Mouse (Mus musculus) heart, embryonic 14.5 days (tissue): ENCODE measurements around the gene Cdc42ep4. TPM values are rescaled to one million over a fixed set of nuclear protein-coding genes. Genes with fewer than 3 reads are reported as not detected.
A peak's percentile ranks its signal among the peaks of the same experiment; 100 is the strongest.

Experiments
- ATAC-seq: fragments of 200-750 bp; cut with Nextera tagmentation; 2 replicates; pipeline ENCODE4 v1.8.0; 2017; ENCODE audit warnings: low read depth, moderate TSS enrichment; ENCODE audit not compliant: insufficient number of reproducible peaks, insufficient read depth, low FRiP score
- H3K27ac ChIP-seq, 2 experiments: fragments of 200-500 bp in 1 of 2; fragments of 300-500 bp in 1 of 2; sonication (generic) in 1 of 2; replicated peaks in 1 of 2; 2 replicates each; pipeline ENCODE4 v1.5.1; 2012 to 2014; ENCODE audit warnings: low read depth in 2 of 2, low read length in 2 of 2, control low read depth in 1 of 2, mild to moderate bottlenecking in 1 of 2, mixed read lengths in 1 of 2; ENCODE audit not compliant: control insufficient read depth in 1 of 2, insufficient read depth in 1 of 2
- H3K27me3 ChIP-seq: fragments of 300-500 bp; sonication (generic); 2 replicates; pipeline ENCODE4 v1.6.1; 2014; ENCODE audit warnings: mild to moderate bottlenecking, low read length, control low read depth; ENCODE audit not compliant: control insufficient read depth, insufficient read depth
- H3K36me3 ChIP-seq: fragments of 300-500 bp; sonication (generic); 2 replicates; pipeline ENCODE4 v1.6.1; 2014; ENCODE audit warnings: mild to moderate bottlenecking, control low read depth, low read length, mixed read lengths; ENCODE audit not compliant: control insufficient read depth, insufficient read depth
- H3K4me1 ChIP-seq, 2 experiments: fragments of 200-500 bp in 1 of 2; fragments of 300-500 bp in 1 of 2; sonication (generic) in 1 of 2; 2 replicates each; pipeline ENCODE4 v1.6.1; 2012 to 2014; ENCODE audit warnings: low read length in 2 of 2, control low read depth in 1 of 2, mixed read lengths in 1 of 2; ENCODE audit not compliant: control insufficient read depth in 2 of 2, insufficient read depth in 2 of 2
- H3K4me2 ChIP-seq: fragments of 300-500 bp; sonication (generic); 2 replicates; pipeline ENCODE4 v1.6.1; 2014; ENCODE audit warnings: mild to moderate bottlenecking, low read length
- H3K4me3 ChIP-seq, 2 experiments: fragments of 200-500 bp in 1 of 2; fragments of 300-500 bp in 1 of 2; sonication (generic) in 1 of 2; 2 replicates each; pipeline ENCODE4 v1.5.1; 2012 to 2014; ENCODE audit warnings: low read length in 2 of 2, mild to moderate bottlenecking in 2 of 2, control low read depth in 1 of 2, low read depth in 1 of 2, moderate library complexity in 1 of 2; ENCODE audit not compliant: control insufficient read depth in 1 of 2, insufficient read depth in 1 of 2
- H3K9ac ChIP-seq: fragments of 300-500 bp; sonication (generic); 2 replicates; pipeline ENCODE4 v1.6.1; 2014; ENCODE audit warnings: mild to moderate bottlenecking, low read length
- H3K9me3 ChIP-seq: fragments of 300-500 bp; sonication (generic); 2 replicates; pipeline ENCODE4 v1.6.1; 2016; ENCODE audit warnings: low read length, control low read depth; ENCODE audit not compliant: control insufficient read depth
- WGBS: fragments of 180-500 bp; shearing (Covaris S2); extraction: QIAGEN DNeasy Blood & Tissue Kit; methylation state at CpG from one replicate; pipeline ENCODE4 v1.1.7; 2014; 5-methylcytosine and 5-hydroxymethylcytosine counted together
- polyA plus RNA-seq: library from polyadenylated mRNA; unstranded; fragments of >200 nt; fragmentation: Nextera tagmentation; extraction: Ambion mirVana; gene quantifications from 2 replicates; pipeline ENCODE4 v1.2.1, GENCODE M21; 2014

Gene Cdc42ep4
- polyA plus RNA-seq, 1 experiment from 2014 or later: 16.8 TPM

- H3K9me3 ChIP-seq: no peaks in the 10 kb centered on the region
- H3K36me3 ChIP-seq: no peaks in the 10 kb centered on the region
- peaks cover 25 to 28% of the 10 kb centered on the region in 2 experiments for H3K4me1 ChIP-seq
- H3K27me3 ChIP-seq: no peaks in the 10 kb centered on the region
- ATAC-seq: no peak
- no peak overlapping the region for H3K27ac ChIP-seq
- H3K4me2 ChIP-seq: no peak overlapping the region
- no peak overlapping the region for H3K9ac ChIP-seq
- 35% methylated on average over 1 of the region's 1 CpGs for WGBS
- H3K4me3 ChIP-seq: no peak overlapping the region
Observed at GRCm38 (mm10) chr11:113789101-113789500, 37.4 kb upstream of the Cdc42ep4 start.

- Histone ChIP-seq H3K4me3 (no peak overlapping the region), H3K9ac (no peak overlapping the region), H3K4me1 (peaks cover 25 to 28% of the 10 kb centered on the region in 2 experiments), H3K27ac (peak overlapping the region in 1 of 2 experiments; percentile 33; a peak in 1 of 4 replicates), H3K27me3 (no peaks in the 10 kb centered on the region), H3K36me3 (no peaks in the 10 kb centered on the region), H3K4me2 (no peak overlapping the region), H3K9me3 (no peaks in the 10 kb centered on the region)
- ATAC-seq: no peak
- 73% methylated on average over 2 of the region's 2 CpGs for WGBS
Observed at GRCm38 (mm10) chr11:113788183-113788789, 36.6 kb upstream of the Cdc42ep4 start.

- Histone ChIP-seq H3K9ac (no peak overlapping the region), H3K27ac (no peak overlapping the region), H3K36me3 (no peaks in the 10 kb centered on the region), H3K4me1 (peaks cover 25 to 28% of the 10 kb centered on the region in 2 experiments), H3K4me3 (no peak overlapping the region), H3K9me3 (no peaks in the 10 kb centered on the region), H3K27me3 (no peaks in the 10 kb centered on the region), H3K4me2 (no peak overlapping the region)
- 81% methylated on average over 13 of the region's 13 CpGs for WGBS
- no peak for ATAC-seq
Observed at GRCm38 (mm10) chr11:113787432-113788182, 35.9 kb upstream of the Cdc42ep4 start.

- no peak overlapping the region for H3K27ac ChIP-seq
- H3K4me1 ChIP-seq: peaks cover 26 to 31% of the 10 kb centered on the region in 2 experiments
Observed at GRCm38 (mm10) chr11:113787009-113787408, 35.3 kb upstream of the Cdc42ep4 start.

GRCm38 (mm10) chr11:113786395-113786794 is 34.7 kb upstream of the Cdc42ep4 start:
- no peak for ATAC-seq
- Histone ChIP-seq H3K27ac (peak overlapping the region; percentile 62 to 73), H3K27me3 (no peaks in the 10 kb centered on the region), H3K9ac (no peak overlapping the region), H3K36me3 (no peaks in the 10 kb centered on the region), H3K4me1 (peaks cover 26 to 31% of the 10 kb centered on the region in 2 experiments), H3K4me3 (peak overlapping the region in 1 of 2 experiments; percentile 20; a peak in 1 of 4 replicates), H3K4me2 (peak overlapping the region; percentile 60), H3K9me3 (no peaks in the 10 kb centered on the region)
- 53% methylated on average over 4 of the region's 4 CpGs for WGBS

More at GRCm38 (mm10) chr11:113787009-113787408, 35.3 kb upstream of the Cdc42ep4 start:
- ATAC-seq: no peak
- Histone ChIP-seq H3K4me3 (no peak overlapping the region), H3K4me2 (no peak overlapping the region), H3K9me3 (no peaks in the 10 kb centered on the region), H3K9ac (no peak overlapping the region), H3K36me3 (no peaks in the 10 kb centered on the region), H3K27me3 (no peaks in the 10 kb centered on the region)
- 83% methylated on average over 11 of the region's 11 CpGs for WGBS

- Histone ChIP-seq H3K4me2 (peak overlapping the region; percentile 60), H3K9ac (peak overlapping the region; percentile 46), H3K27me3 (no peaks in the 10 kb centered on the region), H3K36me3 (no peaks in the 10 kb centered on the region), H3K9me3 (no peaks in the 10 kb centered on the region), H3K4me3 (peak overlapping the region; percentile 20 to 29; a peak in 3 of 4 replicates), H3K4me1 (peaks cover 26 to 31% of the 10 kb centered on the region in 2 experiments), H3K27ac (peak overlapping the region; percentile 62 to 73)
- 3% methylated on average over 19 of the region's 19 CpGs for WGBS
- ATAC-seq: peak; percentile 69
Observed at GRCm38 (mm10) chr11:113785406-113786171, 33.9 kb upstream of the Cdc42ep4 start.

- H3K9me3 ChIP-seq: no peaks in the 10 kb centered on the region
- H3K27me3 ChIP-seq: no peaks in the 10 kb centered on the region
- H3K9ac ChIP-seq: no peak overlapping the region
- WGBS: 64% methylated on average over 2 of the region's 2 CpGs
- no peaks in the 10 kb centered on the region for H3K36me3 ChIP-seq
- peak overlapping the region in 1 of 2 experiments; percentile 24; a peak in 2 of 4 replicates for H3K27ac ChIP-seq
- peak overlapping the region in 1 of 2 experiments; percentile 20; a peak in 1 of 4 replicates for H3K4me3 ChIP-seq
- peak overlapping the region; percentile 60 for H3K4me2 ChIP-seq
- peaks cover 26 to 32% of the 10 kb centered on the region in 2 experiments for H3K4me1 ChIP-seq
- no peak for ATAC-seq
Observed at GRCm38 (mm10) chr11:113784656-113785396, 33.1 kb upstream of the Cdc42ep4 start.
